Mouse (Mus musculus) spleen, adult 2 months (tissue): ENCODE data around the gene Cachd1. TPM values are rescaled to one million over a fixed set of nuclear protein-coding genes. Genes with fewer than 3 reads are reported as not detected.

Experiments used
- DNase-seq, 2 experiments: peaks; one replicate each; pipeline versions ENCODE4 v3.0.0 to v3.0.0-alpha.2; 2012 to 2021; ENCODE audit warnings: low spot score in 2 of 2, low read depth in 1 of 2
- H3K27ac ChIP-seq: fragments of 200-500 bp; 2 replicates; pipeline ENCODE4 v1.5.1; 2012; ENCODE audit warnings: low read length, inconsistent platforms; ENCODE audit not compliant: insufficient read depth
- H3K27me3 ChIP-seq: fragments of 200-500 bp; 2 replicates; pipeline ENCODE4 v1.6.1; 2012; ENCODE audit warnings: mild to moderate bottlenecking, moderate library complexity, low read length, inconsistent platforms; ENCODE audit not compliant: control insufficient read depth, insufficient read depth
- H3K36me3 ChIP-seq: fragments of 200-500 bp; 2 replicates; pipeline ENCODE4 v1.6.1; 2012; ENCODE audit warnings: mild to moderate bottlenecking, low read length, inconsistent platforms; ENCODE audit not compliant: control insufficient read depth, insufficient read depth
- H3K4me1 ChIP-seq: fragments of 200-500 bp; 2 replicates; pipeline ENCODE4 v1.6.1; 2011; ENCODE audit warnings: inconsistent platforms; ENCODE audit not compliant: control insufficient read depth, insufficient read depth, insufficient read length
- H3K4me3 ChIP-seq: fragments of 200-500 bp; 2 replicates; pipeline ENCODE4 v1.5.1; 2011; ENCODE audit warnings: mild to moderate bottlenecking, inconsistent platforms; ENCODE audit not compliant: insufficient read depth, insufficient read length; ENCODE audit errors: extremely low read depth
- CTCF ChIP-seq: fragments of 200-500 bp; IDR thresholded peaks from 2 replicates; pipeline ENCODE4 v1.5.1; 2011; ENCODE audit warnings: mild to moderate bottlenecking, inconsistent platforms; ENCODE audit not compliant: insufficient read depth, insufficient read length, insufficient replicate concordance; ENCODE audit errors: extremely low read depth
- POLR2A ChIP-seq: fragments of 200-500 bp; IDR thresholded peaks from 2 replicates; pipeline ENCODE4 v1.6.1; 2011; ENCODE audit warnings: low read depth, low read length, inconsistent platforms
- whole genome bisulfite sequencing: fragments of 180-500 bp; shearing (Covaris S2); methylation state at CpG from one replicate; pipeline ENCODE4 v1.1.7; 2018; 5-methylcytosine and 5-hydroxymethylcytosine counted together
- polyA plus RNA-seq: library from polyadenylated mRNA; depleted of rRNA; stranded (reverse); fragments of >200 nt; gene quantifications from 2 replicates; pipeline ENCODE4 v1.2.3, GENCODE M21; 2012

The Cachd1 gene
- polyA plus RNA-seq, 1 experiment = 17.0 TPM

- TF ChIP-seq POLR2A = no peak
- no peak for TF ChIP-seq CTCF
- DNase-seq = no peak
- H3K4me1 ChIP-seq = no peaks in the 10 kb centered on the region
- WGBS = 87% methylated on average over 7 of the region's 7 CpGs
- no peaks in the 10 kb centered on the region for H3K27me3 ChIP-seq
- H3K27ac ChIP-seq = no peak overlapping the region
- H3K4me3 ChIP-seq = no peak overlapping the region
- H3K36me3 ChIP-seq = no peaks in the 10 kb centered on the region
Observed at GRCm38 (mm10) chr4:101037156-101037555, 260.7 kb downstream of the Cachd1 start.

GRCm38 (mm10) chr4:101043691-101044090, 267.2 kb downstream of the Cachd1 start:
- DNase-seq = no peak
- 87% methylated on average over 2 of the region's 2 CpGs for WGBS
- TF ChIP-seq CTCF = no peak
- no peak for TF ChIP-seq POLR2A
- Histone ChIP-seq H3K4me1 (no peaks in the 10 kb centered on the region), H3K27ac (no peak overlapping the region), H3K27me3 (no peaks in the 10 kb centered on the region), H3K36me3 (no peaks in the 10 kb centered on the region), H3K4me3 (no peak overlapping the region)

GRCm38 (mm10) chr4:101044149-101044548, 267.7 kb downstream of the Cachd1 start:
- no peaks in the 10 kb centered on the region for H3K27me3 ChIP-seq
- TF ChIP-seq CTCF = no peak
- TF ChIP-seq POLR2A = no peak
- H3K4me3 ChIP-seq = no peak overlapping the region
- no peaks in the 10 kb centered on the region for H3K4me1 ChIP-seq
- DNase-seq = no peak
- H3K27ac ChIP-seq = no peak overlapping the region
- no peaks in the 10 kb centered on the region for H3K36me3 ChIP-seq

GRCm38 (mm10) chr4:101046576-101046975, 270.1 kb downstream of the Cachd1 start:
- Histone ChIP-seq H3K36me3 (no peaks in the 10 kb centered on the region), H3K27ac (no peak overlapping the region), H3K4me1 (no peaks in the 10 kb centered on the region), H3K4me3 (no peak overlapping the region), H3K27me3 (no peaks in the 10 kb centered on the region)
- TF ChIP-seq POLR2A (no peak), CTCF (no peak)
- DNase-seq = no peak
- 74% methylated on average over 4 of the region's 4 CpGs for WGBS

GRCm38 (mm10) chr4:101062146-101062545, 285.7 kb downstream of the Cachd1 start:
- no peaks in the 10 kb centered on the region for H3K36me3 ChIP-seq
- no peak for DNase-seq
- 66% methylated on average over 2 of the region's 2 CpGs for WGBS
- no peaks in the 10 kb centered on the region for H3K4me1 ChIP-seq
- no peak for TF ChIP-seq POLR2A
- no peak for TF ChIP-seq CTCF
- no peak overlapping the region for H3K27ac ChIP-seq
- no peak overlapping the region for H3K4me3 ChIP-seq
- H3K27me3 ChIP-seq = no peaks in the 10 kb centered on the region

- H3K36me3 ChIP-seq = no peaks in the 10 kb centered on the region
- WGBS = 72% methylated on average over 5 of the region's 5 CpGs
Observed at GRCm38 (mm10) chr4:101066401-101066800, 289.9 kb downstream of the Cachd1 start.

GRCm38 (mm10) chr4:101068786-101069153, 292.3 kb downstream of the Cachd1 start, which contains the start of gene Raver2:
Gene Raver2 (plus strand): TSS chr4:101068983.
- Histone ChIP-seq H3K4me3 (peak within 1 kb of the TSS; percentile 43), H3K27ac (no peak within 1 kb of the TSS), H3K4me1 (no peaks in the 10 kb centered on the region), H3K36me3 (no peaks in the 10 kb centered on the region), H3K27me3 (peaks cover 3% of the 10 kb centered on the region; the same call in 1 of the 2 replicates)
- 7% methylated on average over 41 of the region's 54 CpGs for WGBS
- peak; percentile 2 to 6 for DNase-seq
- no peak for TF ChIP-seq CTCF
- TF ChIP-seq POLR2A = no peak

More at GRCm38 (mm10) chr4:101066401-101066800, 289.9 kb downstream of the Cachd1 start:
- Histone ChIP-seq H3K27ac (no peak overlapping the region), H3K4me3 (no peak overlapping the region), H3K27me3 (peaks cover 3% of the 10 kb centered on the region; the same call in 1 of the 2 replicates), H3K4me1 (no peaks in the 10 kb centered on the region)
- DNase-seq = no peak
- TF ChIP-seq POLR2A (no peak), CTCF (no peak)
